Mouse (Mus musculus) macrophage (primary cell): ENCODE results near the gene 2610008E11Rik. TPM values are rescaled to one million over a fixed set of nuclear protein-coding genes. Genes with fewer than 3 reads are reported as not detected.
A peak's percentile ranks its signal among the peaks of the same experiment; 100 is the strongest.
"Not testable (repeated sequence)": the region's sequence is repeated elsewhere in the genome, so short reads cannot be mapped to it uniquely, and the experiment has no call there.

Source experiments
- H3K27ac ChIP-seq: fragments of 350-480 bp; formaldehyde crosslinking; 2 replicates; pipeline ENCODE4 v1.9.0; 2021
- H3K36me3 ChIP-seq: fragments of 350-480 bp; formaldehyde crosslinking; 2 replicates; pipeline ENCODE4 v1.9.0; 2021; ENCODE audit errors: inconsistent target
- H3K4me3 ChIP-seq: fragments of 350-480 bp; formaldehyde crosslinking; 2 replicates; pipeline ENCODE4 v1.9.0; 2021; ENCODE audit errors: inconsistent target
- H3K79me2 ChIP-seq: fragments of 350-480 bp; formaldehyde crosslinking; 2 replicates; pipeline ENCODE4 v1.9.0; 2021; ENCODE audit errors: inconsistent target
- WGBS: methylation state at CpG from one replicate; pipeline ENCODE4 v1.1.7; 2026; ENCODE audit warnings: inconsistent platforms; ENCODE audit not compliant: missing documents; 5-methylcytosine and 5-hydroxymethylcytosine counted together
- polyA plus RNA-seq: library from polyadenylated mRNA; stranded (reverse); fragments of 250-400 nt; gene quantifications from 3 replicates; pipeline ENCODE4 v1.2.4, GENCODE M21; 2018; ENCODE audit warnings: inconsistent platforms
- total RNA-seq, 78 experiments: library from RNA; depleted of rRNA; stranded (reverse); fragments of 250-400 nt; gene quantifications; 1 replicate in 9 of 78; 2 replicates in 24 of 78; 3 replicates in 43 of 78; 4 replicates in 2 of 78; pipeline ENCODE4 v1.2.4; 2018; ENCODE audit warnings: inconsistent platforms in 56 of 78

2610008E11Rik gene
- total RNA-seq (2018; cell fraction: chromatin; rRNA removed): 10 to 100 TPM in 19 of 26 experiments, 1 to 10 TPM in 7; 4.2 to 51.6 (median 22.0) TPM
- total RNA-seq (2018; cell fraction: cytosol; rRNA removed): 1 to 10 TPM in 23 of 26 experiments, under 1 TPM in 3; 0.61 to 6.8 (median 4.1) TPM
- total RNA-seq (2018; cell fraction: nucleus; rRNA removed): 10 to 100 TPM in 16 of 26 experiments, 1 to 10 TPM in 10; 2.2 to 37.0 (median 13.0) TPM
- 4.2 to 6.6 TPM (median 4.8 TPM) in 3 replicates for polyA plus RNA-seq

DNA sequence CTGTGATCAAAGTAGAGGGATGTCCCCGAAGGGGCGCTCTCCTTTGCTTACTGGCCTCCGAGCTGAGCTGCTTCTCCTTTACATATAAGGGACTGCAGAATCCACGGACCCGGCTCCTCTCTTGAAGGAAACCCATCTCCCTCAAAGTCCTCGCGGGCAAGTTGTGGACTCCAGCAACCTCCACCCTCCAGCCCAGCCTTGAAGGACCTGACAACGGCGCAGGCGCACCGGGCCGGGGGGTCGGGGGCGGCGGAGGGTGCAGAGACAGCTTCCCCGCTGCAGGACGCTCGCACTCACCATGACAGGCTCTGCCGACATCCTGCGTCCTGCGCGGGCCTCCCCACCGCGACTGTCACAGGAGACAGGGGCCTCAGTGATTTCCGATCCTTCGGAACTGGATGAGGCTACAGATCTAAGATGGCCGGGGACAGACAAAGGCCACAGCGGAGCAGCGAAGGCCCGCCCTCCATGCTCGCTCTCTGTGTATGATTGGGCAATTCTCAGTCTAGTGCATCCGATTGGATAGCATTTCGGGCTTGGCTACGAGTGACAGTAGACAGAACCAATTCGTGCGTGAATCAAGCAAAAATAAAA is at the start of gene 2610008E11Rik:
Gene 2610008E11Rik (minus strand): TSS at position 440 of the 594 bp plus-strand sequence.
- under 1% methylated on average over 34 of the region's 36 CpGs for WGBS
- peaks cover 6% of the 10 kb centered on the region; the same call in 1 of the 2 replicates for H3K79me2 ChIP-seq
- 0 out of 2 replicates have a peak within 1 kb of the TSS, but pooled peaks have one; percentile 5 for H3K27ac ChIP-seq
- H3K36me3 ChIP-seq: peaks cover 2% of the 10 kb centered on the region; the same call in 1 of the 2 replicates
- peak within 1 kb of the TSS; percentile 65 for H3K4me3 ChIP-seq

DNA sequence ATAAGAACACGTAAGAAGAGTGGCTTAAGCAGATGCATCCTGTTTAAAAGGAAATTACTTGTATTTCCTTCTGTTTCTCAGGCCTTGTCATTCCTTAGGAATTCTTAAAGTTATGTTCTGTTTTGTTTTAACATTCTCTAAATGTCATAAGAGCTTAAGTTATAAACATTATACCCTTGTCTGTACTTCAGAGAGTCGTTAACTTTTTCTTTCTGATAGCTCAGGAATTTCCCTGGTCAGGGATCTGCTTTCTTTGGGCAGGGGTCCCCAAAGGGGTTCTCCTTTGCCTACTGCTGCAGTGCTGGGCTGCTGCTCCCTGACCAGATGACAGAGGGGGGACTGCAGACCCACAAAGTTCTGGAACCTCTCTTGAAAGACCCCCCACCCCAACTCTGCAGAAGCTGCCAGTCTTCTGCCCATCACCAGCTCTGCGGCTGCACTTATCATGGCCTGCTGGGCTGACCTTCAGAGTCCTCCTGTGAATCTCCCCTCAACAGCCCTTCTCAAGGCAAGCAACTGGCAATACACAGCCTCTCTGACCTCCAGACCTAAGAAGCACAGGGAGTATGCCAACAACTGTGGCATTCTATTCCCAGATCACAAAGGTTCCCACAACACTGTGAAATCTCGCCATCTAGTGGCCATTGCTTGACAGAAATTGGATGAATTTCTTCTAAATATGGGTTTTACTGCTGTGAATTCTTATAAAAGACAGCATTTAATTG is 18.9 kb upstream of the 2610008E11Rik start:
- no peak overlapping the region for H3K27ac ChIP-seq
- WGBS: 37% methylated on average over 4 of the region's 4 CpGs

DNA sequence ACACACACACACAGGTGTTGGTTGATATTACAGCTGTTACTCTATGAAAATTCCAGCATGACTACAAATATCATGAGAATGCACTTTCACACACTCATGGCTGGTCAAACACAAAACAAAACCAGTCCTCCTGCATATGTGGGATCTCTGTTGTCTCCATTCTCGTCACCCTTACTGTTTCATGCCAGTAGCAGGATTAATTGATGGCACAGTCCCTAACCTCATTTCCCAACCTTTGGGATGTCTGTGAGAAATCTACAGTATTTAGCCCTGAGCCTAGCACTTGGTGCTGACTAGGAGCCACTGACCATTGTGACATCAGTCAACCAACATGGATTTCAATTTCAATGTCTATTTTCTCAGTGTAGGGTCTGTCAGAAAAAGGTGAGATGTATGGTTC is 17.7 kb upstream of the 2610008E11Rik start:
- H3K79me2 ChIP-seq: no peaks in the 10 kb centered on the region
- no peaks in the 10 kb centered on the region for H3K36me3 ChIP-seq
- no peak overlapping the region for H3K4me3 ChIP-seq
- no peak overlapping the region for H3K27ac ChIP-seq
- 91% methylated on average over 1 of the region's 1 CpGs for WGBS

More for the DNA sequence above, 18.9 kb upstream of the 2610008E11Rik start:
- Histone ChIP-seq H3K79me2 (no peaks in the 10 kb centered on the region), H3K36me3 (no peaks in the 10 kb centered on the region), H3K4me3 (no peak overlapping the region)

DNA sequence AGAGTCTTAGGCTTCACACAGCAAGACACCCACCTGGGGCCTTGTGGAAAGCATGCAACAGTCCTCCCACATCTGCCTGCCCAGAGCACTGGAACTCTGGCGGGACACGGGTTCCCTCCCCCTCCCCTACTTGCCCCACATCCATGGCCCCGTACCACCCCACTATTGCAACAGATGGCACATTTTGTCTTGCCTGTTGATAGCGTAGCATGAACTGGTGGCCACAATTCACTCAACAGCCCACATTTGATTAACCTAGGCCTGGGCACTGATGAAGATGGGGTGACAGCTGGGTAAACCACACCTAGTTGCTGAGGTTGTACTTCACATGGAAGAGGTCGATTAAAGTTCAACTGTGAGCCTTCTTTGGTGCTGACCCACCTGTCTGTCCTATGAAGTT is 13.1 kb upstream of the 2610008E11Rik start:
- WGBS: 85% methylated on average over 5 of the region's 5 CpGs
- no peaks in the 10 kb centered on the region for H3K79me2 ChIP-seq
- H3K27ac ChIP-seq: no peak overlapping the region
- H3K4me3 ChIP-seq: no peak overlapping the region
- H3K36me3 ChIP-seq: no peaks in the 10 kb centered on the region

DNA sequence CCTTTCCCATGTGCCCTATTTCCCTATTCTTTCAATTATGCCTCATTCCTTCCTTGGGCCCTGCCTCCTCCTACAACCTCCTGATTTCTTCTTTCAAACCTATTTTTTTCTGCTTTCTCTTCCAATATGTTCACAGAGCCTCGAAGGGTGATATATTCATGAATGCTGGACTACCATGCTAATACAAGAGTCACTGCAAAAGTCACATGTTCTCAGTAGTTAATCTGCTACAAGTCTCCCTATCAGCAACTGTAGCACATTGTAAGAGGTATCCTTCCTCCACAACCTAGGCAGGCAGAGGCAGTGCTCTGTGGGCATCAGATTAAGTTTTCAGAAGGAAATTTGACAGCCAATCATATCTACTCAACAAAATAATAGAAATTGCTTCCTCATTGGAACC is 11.8 kb upstream of the 2610008E11Rik start:
- Histone ChIP-seq H3K4me3 (no peak overlapping the region), H3K36me3 (no peaks in the 10 kb centered on the region), H3K79me2 (no peaks in the 10 kb centered on the region), H3K27ac (no peak overlapping the region)
- WGBS: 79% methylated on average over 1 of the region's 1 CpGs

DNA sequence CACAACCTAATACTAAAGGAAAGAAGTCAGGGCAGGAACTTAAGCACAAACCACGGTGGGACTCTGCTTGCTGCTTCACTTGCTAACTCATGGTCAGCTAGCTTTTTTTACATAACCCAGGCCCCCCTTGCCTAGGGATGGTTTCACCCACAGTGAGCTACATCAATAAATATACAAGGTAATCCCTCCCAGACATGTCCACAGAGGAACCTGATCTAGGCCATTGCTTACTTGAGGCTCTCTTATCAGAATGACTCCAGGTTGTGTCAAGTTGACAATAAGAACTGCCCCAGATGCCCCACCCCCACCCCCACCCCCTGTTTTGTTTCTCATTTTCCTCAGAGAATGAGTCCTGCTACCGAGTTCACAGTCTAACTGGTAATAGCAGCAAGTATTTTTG is 10.1 kb upstream of the 2610008E11Rik start:
- WGBS: 40% methylated on average over 1 of the region's 2 CpGs
- no peaks in the 10 kb centered on the region for H3K36me3 ChIP-seq
- no peak overlapping the region for H3K27ac ChIP-seq
- H3K79me2 ChIP-seq: no peaks in the 10 kb centered on the region
- no peak overlapping the region for H3K4me3 ChIP-seq

DNA sequence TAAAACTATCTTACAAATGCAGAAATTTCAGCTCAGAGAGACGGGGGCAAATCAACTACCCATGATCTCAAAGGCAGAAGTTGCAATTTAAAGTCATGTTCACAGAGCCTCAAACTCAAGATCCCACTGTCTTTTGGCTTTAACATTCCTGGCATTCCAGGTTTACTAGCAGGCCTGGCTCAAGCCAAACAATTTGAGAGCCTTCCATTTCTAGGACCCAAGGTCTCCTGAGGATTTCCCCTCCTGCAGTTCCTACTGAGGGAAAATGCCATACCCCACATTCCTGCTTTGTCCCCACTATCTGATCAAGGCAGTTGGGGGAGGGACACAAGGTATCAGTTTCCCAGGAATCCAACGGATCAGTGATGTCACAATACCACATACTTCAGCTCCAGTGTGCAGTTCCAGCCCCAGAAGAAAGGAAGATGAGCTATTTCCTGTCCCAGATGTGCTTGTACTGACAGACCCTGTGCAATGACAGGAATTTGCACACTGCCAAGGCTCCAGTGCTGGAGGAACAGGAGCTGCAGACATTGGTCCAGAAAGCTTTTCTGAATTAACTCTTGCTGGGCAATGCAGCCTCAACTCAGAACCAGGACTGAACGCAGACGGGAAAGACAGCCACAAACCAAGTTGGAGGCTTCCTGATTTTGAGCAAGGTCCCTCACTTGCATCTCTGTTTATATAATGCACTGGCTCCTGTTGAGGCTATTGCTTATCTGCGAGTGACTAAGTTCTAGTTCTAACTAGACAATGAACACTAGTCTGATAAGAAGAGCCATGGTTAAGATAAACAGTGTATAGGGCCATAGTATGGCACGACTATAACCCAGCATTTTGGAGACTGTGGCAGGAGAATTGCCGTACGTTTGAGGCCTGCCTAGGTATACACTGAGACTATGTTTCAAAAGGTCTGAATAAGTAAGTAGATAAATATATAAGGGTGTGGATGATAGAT is 9.2 kb upstream of the 2610008E11Rik start:
- Histone ChIP-seq H3K27ac (no peak overlapping the region), H3K36me3 (no peaks in the 10 kb centered on the region), H3K4me3 (no peak overlapping the region), H3K79me2 (no peaks in the 10 kb centered on the region)
- WGBS: 79% methylated on average over 8 of the region's 8 CpGs

DNA sequence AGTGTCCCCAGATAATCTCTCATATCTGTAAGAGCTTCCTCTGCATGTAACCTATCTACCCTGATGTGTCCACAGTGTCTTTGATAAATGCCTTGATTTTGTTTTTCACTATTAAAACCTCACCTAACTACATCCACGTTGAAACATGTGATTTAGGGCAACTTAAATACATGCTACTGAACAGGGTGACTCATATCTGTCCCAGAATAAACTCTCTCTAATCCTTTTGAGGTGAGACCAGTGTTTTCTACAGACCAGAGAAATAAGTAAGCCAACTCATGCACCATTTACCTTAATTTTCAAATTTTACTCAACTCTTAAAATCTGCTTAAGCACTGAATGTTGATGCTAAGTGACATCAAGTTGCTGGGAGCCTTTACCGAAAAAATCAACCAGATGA is 694 bp downstream of the 2610008E11Rik start:
- 0 out of 2 replicates have a peak overlapping the region, but pooled peaks have one; percentile 5 for H3K27ac ChIP-seq
- peaks cover 7% of the 10 kb centered on the region for H3K36me3 ChIP-seq
- peak overlapping the region; percentile 65 for H3K4me3 ChIP-seq
- H3K79me2 ChIP-seq: peaks cover 6% of the 10 kb centered on the region; the same call in 1 of the 2 replicates
- 3% methylated on average over 2 of the region's 2 CpGs for WGBS

DNA sequence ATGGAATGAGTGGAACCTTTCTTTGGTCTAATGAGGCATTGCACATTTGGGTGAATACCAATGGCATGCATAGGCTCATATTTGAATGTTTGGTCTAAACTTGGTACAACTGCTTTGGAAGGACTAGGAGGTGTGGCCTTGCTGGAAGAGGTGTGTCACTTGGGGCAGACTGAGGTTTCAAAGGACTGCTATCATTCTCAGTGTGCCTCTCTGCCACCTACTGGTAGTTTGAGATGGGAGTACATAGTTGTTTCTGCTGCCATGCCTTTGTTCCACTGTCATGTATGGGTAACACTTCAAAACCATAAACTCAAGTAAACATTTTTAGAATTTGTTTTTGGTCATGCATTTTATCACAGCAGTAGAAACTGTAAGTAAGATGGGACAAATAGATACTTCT is 5.7 kb downstream of the 2610008E11Rik start:
- Histone ChIP-seq H3K27ac (no peak overlapping the region), H3K79me2 (peaks cover 6% of the 10 kb centered on the region; the same call in 1 of the 2 replicates), H3K4me3 (no peak overlapping the region), H3K36me3 (peaks cover 27% of the 10 kb centered on the region)

DNA sequence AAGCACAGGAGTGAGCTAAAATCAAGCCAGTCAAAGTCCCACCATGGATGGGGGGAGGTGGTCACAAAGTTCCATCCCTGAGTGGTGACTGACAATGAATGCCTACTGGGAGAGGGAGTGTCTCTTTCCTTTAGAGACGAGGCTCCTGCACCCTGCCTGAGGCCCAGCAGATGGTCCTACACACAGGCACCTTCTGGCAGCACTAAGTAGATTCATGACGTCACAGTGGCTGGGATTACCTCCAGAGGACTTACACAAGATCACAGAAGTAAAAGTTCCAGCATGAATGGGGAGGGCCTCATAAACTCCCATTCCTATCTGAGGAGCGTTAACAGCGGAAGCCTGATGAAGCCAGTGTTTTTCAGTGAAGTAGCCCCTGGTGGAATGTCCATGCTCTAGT is 8.4 kb downstream of the 2610008E11Rik start:
- Histone ChIP-seq H3K79me2 (no peaks in the 10 kb centered on the region), H3K36me3 (peaks cover 31% of the 10 kb centered on the region), H3K27ac (no peak overlapping the region), H3K4me3 (no peak overlapping the region)
- 96% methylated on average over 4 of the region's 4 CpGs for WGBS

DNA sequence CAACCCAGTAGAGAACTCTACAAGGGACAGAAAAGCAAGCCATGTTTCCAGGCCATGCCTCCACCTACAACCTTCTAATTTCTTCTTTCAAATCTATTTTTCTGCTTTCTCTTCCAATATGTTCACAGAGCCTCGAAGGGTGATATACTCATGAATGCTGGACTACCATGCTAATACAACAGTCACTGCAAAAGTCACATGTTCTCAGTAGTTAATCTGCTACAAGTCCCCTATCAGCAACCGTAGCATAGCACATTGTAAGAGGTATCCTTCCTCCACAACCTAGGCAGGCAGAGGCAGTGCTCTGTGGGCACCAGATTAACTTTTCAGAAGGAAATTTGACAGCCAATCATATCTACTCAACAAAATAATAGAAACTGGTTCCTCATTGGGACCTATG is 10.8 kb downstream of the 2610008E11Rik start:
- 100% methylated on average over 2 of the region's 2 CpGs for WGBS
- Histone ChIP-seq H3K4me3 (no peak overlapping the region), H3K36me3 (peaks cover 22% of the 10 kb centered on the region), H3K27ac (no peak overlapping the region), H3K79me2 (no peaks in the 10 kb centered on the region)

DNA sequence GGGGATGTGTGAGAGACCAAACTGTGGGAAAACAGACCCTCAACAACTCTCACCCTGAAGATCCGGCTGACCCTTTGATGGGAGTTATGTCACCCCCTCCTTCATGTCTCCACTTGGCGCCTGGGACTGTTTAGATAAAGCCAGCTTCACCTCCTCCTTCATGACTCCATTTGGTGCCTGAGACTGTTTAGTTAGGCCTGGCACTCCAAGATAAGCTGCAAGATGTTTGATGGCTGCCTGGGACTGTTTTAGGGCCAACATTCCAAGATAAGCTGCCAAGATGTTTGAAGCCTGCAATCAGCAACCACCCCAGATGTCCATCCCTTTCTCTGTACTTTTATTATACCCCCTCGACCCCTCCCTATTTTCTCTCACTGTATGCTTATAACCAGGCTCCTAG is 40.0 kb downstream of the 2610008E11Rik start:
- not testable (repeated sequence) for H3K36me3 ChIP-seq, H3K79me2 ChIP-seq, H3K4me3 ChIP-seq, H3K27ac ChIP-seq
- 82% methylated on average over 3 of the region's 3 CpGs for WGBS

DNA sequence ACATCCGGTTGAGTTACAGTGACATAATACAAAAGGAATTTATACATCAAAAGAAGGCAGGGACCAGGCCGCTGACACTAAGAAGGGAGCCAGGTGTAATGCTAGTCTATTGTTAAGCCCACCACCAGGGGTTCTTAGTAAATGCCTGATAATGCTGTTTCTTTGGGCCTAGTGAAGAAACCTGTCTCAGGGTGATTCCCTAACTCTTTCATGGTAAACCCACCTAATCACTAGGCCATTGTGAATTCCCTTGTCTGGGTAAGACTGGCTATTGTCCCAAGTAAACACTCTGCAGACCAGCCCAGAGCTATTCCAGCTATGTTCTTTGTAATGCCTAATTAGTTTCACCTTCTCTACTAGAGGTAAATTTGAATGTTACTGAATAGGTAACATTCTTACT is 54.9 kb downstream of the 2610008E11Rik start:
- H3K4me3 ChIP-seq, H3K36me3 ChIP-seq, H3K79me2 ChIP-seq, H3K27ac ChIP-seq: not testable (repeated sequence)
- 86% methylated on average over 2 of the region's 2 CpGs for WGBS

DNA sequence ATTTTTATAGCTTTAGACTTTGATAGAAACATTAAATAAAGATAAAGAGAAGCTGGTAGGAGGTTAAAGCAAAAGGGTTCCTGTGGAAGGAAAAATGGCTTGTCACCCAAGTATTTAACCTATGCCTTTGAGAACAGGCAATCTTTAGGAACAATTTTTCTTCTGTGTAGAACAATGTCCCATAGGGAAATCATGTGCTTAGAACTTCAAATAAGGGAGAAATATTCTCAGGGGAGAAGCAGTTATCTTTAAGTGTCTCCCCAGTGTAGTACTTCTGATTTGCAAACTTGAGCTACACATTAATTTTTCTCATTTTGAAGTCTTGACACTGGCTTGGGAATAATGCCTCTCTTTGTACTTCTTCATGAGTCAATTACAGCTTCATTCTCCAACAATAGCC is 69.0 kb downstream of the 2610008E11Rik start, which contains the start of gene Olfr57:
Gene Olfr57 (plus strand): TSS at position 301 of the 400 bp plus-strand sequence.
- Histone ChIP-seq H3K27ac (no peak within 1 kb of the TSS), H3K79me2 (no peaks in the 10 kb centered on the region), H3K4me3 (no peak within 1 kb of the TSS)

More for the DNA sequence above, 69.0 kb downstream of the 2610008E11Rik start, which contains the start of gene Olfr57:
- no peaks in the 10 kb centered on the region for H3K36me3 ChIP-seq
